Mouse (Mus musculus): ENCODE data around the gene Hist1h4h.

Hist1h4h gene

DNA sequence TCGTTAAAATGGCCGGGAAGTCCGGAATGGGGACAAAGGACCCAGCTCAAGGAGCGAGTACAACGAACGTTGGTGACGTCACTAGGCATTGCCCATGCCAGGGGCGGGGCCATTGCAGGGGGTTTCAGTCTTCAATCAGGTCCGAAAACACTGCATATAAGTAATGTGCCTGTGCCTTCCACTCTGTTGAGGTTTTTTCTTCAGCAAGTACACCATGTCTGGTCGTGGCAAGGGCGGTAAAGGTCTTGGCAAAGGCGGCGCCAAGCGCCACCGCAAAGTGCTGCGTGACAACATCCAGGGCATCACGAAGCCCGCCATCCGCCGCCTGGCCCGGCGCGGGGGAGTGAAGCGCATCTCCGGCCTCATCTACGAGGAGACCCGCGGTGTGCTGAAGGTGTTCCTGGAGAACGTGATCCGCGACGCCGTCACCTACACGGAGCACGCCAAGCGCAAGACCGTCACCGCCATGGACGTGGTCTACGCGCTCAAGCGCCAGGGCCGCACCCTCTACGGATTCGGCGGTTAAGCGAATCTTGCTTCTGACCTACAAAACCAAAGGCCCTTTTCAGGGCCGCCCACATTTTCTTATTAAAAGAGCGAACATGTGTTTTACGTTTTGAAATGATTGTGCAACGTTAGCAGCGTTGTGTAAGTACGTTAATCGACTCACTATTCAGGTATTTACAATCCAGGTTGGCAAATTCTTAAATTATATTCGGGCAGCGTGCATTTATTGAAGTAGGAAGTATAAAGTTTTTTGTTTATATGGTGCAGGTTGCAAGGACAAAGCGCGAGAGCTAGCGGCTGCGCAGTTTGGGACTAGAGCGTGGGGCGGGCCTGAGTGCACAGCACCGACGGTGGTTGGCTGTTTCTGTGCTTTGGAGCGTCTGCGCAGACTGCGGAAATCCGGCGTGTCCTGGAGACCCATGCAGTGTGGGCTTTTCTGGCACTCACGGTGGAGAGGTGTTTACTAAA, at the start of gene Hist1h4h:
Hist1h4h (plus strand) TSS at position 150 of the 975 bp plus-strand sequence.
- DNase-seq (ENCODE audit: low spot score in 2 of 2), result peak; percentile 96 to 98

DNA sequence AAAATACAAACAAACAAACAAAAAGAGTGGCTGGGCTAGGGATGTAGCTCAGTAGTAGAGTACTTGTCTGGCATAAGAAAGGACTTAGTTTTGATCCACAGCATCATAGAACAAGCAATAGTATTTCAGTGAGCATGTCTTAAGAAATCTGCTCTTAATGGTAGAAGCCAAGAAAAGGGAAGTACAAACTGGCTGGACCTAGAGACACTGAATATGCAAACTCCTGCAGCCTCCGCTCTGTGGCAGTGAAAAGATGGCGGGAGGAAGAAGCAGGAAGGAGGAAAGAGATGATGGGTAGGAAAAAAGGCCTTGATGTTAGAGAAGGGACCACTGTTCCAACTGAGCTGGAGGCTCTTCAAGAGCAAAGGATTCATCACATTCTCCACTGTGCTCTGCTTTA, 47.7 kb upstream of the Hist1h4h start:
- no peak for DNase-seq (ENCODE audit: low spot score in 2 of 2)

- no peak for DNase-seq (ENCODE audit: low spot score in 2 of 2)
Observed at GRCm38 (mm10) chr13:23485271-23485670, 45.6 kb upstream of the Hist1h4h start.

GRCm38 (mm10) chr13:23488400-23489322, 42.2 kb upstream of the Hist1h4h start, which contains the start of gene Btn2a2:
TSS of gene Btn2a2 (minus strand) at chr13:23488857.
- peak; percentile 37 to 46 for DNase-seq (ENCODE audit: low spot score in 2 of 2)

GRCm38 (mm10) chr13:23490863-23491262, 40.0 kb upstream of the Hist1h4h start:
- no peak for DNase-seq (ENCODE audit: low spot score in 2 of 2)

DNA sequence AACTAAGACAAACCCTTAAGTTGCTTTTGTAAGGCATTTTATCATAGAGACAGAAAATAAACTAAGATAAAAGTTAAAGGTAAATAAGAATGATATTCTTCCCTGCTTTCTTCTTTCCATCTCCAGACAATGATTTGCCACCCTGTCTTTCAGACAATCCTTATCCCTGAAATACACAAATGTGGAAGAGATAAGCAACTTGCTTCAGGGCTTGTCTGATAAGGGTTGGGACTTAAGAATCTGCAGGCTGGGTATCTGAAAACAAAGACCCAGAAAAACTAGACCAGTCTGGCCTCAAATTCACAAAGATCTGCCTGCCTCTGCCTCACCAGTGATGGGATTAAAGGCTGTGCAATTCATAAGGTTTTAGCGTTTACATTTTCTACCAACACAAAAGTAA, 39.6 kb upstream of the Hist1h4h start:
- DNase-seq (ENCODE audit: low spot score in 2 of 2), result no peak

DNA sequence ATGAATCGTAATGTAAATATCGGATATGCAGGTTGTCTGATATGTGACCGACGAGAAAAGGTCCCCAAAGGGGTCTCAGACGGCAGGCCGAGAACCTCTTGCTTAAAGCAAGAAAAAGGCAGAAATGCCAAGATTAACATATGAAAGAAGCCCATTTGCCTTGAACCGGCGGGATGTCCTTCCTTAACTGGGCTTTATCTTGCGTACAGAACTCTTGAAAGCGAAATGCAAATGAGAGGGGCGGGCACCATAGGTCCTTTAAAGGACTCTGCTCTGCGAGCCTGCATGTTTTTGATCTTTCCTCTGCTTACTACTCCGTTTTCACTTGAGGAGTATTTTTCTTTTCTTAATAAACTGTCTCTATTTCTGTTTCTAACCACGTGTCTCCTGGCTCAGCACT, 38.9 kb upstream of the Hist1h4h start:
- no peak for DNase-seq (ENCODE audit: low spot score in 2 of 2)

GRCm38 (mm10) chr13:23495526-23495925, 35.3 kb upstream of the Hist1h4h start:
- no peak for DNase-seq (ENCODE audit: low spot score in 2 of 2)

GRCm38 (mm10) chr13:23497656-23498321, 33.1 kb upstream of the Hist1h4h start:
- no peak for DNase-seq (ENCODE audit: low spot score in 2 of 2)

DNA sequence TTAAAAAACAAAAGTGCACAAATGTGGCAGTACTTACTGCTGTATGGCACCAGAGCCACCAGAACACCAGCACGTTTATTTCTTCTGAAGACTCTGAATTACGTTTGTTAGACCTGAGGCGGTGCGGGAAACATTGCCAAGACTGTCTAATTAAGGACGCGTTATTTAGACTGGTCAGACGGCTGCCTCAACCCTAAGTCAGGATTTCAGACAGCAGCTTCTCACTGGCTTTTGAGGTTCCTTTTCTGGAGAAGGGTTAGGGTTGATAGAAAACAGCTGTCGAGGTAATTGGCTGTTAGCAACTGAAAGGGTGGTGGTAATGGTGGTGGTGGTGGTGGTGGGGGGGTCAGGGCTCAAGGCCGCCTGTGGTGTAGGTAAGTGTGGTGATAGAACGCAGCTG, 32.2 kb upstream of the Hist1h4h start:
- no peak for DNase-seq (ENCODE audit: low spot score in 2 of 2)

DNA sequence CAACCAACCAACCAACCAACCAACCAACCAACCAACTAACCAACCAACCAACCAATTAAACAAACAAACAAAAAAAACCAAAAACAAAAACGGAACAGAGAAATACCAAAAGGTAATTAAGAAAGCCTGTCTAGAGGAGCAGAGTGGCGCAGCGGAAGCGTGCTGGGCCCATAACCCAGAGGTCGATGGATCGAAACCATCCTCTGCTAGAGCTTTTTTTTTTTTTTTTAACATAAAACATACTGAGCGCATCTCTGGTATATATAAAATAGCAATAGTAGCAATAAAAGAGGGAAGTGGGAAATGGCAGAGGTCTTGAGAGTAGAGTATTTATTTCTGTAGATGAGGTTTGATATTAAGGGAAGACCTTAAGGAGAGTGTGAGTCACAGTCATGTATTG, 30.9 kb upstream of the Hist1h4h start:
- no peak for DNase-seq (ENCODE audit: low spot score in 2 of 2)

GRCm38 (mm10) chr13:23500424-23501200, 30.2 kb upstream of the Hist1h4h start:
- no peak for DNase-seq (ENCODE audit: low spot score in 2 of 2)

- DNase-seq (ENCODE audit: low spot score in 2 of 2), result no peak
Observed at GRCm38 (mm10) chr13:23501511-23501910, 29.3 kb upstream of the Hist1h4h start.

DNA sequence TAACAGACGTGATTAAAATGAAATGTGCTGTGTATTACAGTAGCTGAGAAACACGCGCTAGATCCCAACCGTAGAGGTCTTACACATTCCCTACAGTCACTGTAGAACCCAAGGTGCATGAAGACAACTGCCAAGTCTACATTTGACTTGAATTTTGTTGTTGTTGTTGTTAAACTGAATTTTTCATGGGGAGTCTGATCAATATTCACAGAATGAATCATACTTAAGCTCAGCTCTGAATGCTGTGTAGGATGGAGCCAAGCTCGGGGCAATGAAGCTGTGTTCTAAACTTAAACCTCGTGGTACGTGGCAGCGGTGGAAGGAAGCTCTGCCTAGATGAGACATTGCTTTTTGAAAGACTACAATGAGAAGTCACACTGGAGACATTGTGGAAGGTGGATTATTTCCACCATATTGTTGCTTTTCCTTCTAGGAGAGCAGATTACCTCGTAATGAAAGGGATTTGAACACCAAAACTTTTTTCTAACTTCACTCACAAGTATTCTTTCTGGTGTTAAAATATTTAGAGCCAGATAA, 28.8 kb upstream of the Hist1h4h start:
- DNase-seq (ENCODE audit: low spot score in 2 of 2), result no peak

- DNase-seq (ENCODE audit: low spot score in 2 of 2), result no peak
Observed at GRCm38 (mm10) chr13:23502916-23503315, 27.9 kb upstream of the Hist1h4h start.

- peak; percentile 15 to 17 for DNase-seq (ENCODE audit: low spot score in 2 of 2)
Observed at GRCm38 (mm10) chr13:23503797-23504196, 27.1 kb upstream of the Hist1h4h start.

DNA sequence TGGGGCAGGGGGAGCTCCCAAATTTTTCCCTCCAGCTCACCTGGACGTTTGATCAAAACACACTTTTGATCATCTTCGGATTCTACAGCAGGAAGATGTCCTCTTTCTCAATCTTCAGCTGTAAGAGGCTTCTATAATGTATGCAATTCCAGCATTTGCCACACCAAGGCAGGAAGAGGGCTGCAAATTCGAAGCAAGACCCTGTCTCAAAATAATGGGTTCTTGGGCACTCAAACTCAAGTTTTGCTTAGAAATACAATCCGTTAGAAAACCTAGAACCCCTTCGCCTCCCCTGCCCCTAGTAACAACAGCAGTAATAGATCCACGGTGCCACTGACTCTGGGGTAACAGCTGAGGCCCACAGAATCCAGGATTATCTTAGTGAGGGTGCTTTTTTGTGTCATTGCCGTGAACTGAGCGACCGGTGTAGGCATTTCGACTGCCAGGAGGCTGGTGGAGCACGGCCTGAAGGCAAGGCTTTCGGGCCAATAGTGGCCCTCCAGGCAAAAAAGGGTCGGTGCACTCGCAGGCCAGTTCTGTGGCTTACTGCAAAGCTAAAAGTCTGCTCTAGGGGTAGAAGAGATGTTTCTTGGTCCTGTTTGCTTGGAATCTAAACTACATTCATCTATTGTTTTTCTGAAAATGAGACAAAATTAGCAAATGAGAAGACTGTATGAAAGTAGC, 25.0 kb upstream of the Hist1h4h start:
- DNase-seq (ENCODE audit: low spot score in 2 of 2), result no peak

GRCm38 (mm10) chr13:23506351-23506750, 24.5 kb upstream of the Hist1h4h start:
- no peak for DNase-seq (ENCODE audit: low spot score in 2 of 2)

DNA sequence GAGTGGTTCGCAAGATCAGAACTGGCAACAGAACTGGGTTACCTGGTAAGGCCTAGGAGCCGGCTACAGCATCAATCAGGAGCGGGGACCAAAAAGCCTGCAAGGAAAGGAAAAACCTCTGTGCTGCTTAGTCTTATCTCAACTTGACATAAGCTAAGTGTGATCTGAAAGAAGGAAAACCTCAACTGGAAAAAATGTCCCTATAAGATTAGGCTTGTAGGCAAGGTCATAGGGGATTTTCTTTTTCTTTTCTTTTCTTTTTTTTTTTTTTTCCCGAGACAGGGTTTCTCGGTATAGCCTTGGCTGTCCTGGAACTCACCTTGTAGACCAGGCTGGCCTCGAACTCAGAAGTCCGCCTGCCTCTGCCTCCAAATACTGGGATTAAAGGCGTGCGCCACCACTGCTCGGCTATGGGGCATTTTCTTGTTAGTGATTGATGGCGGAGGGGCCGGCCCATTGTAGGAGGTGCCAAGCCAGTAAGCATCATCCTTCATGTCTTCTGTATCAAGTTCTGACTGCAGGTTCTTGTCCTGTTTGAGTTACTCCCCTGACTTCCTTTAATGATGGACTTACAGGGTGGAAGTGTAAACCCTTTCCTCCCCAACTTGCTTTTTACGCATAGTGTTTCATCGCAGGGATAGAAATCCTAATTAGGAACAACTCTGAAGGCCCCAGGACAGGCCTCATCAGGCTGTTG, 23.9 kb upstream of the Hist1h4h start:
- no peak for DNase-seq (ENCODE audit: low spot score in 2 of 2)
